Mouse (Mus musculus) kidney, adult 2 months (tissue): Measurements from ENCODE around the gene Trappc10. TPM values are rescaled to one million over a fixed set of nuclear protein-coding genes. Genes with fewer than 3 reads are reported as not detected.

ENCODE experiments used
- DNase-seq: peaks from one replicate; pipeline ENCODE4 v3.0.0; 2021
- H3K27ac ChIP-seq: fragments of 200-500 bp; 2 replicates; pipeline ENCODE4 v1.5.1; 2012; ENCODE audit warnings: low read depth, low read length, control low read depth, inconsistent platforms; ENCODE audit not compliant: insufficient read depth
- H3K27me3 ChIP-seq: fragments of 200-500 bp; replicated peaks from 2 replicates; pipeline ENCODE4 v1.6.1; 2012; ENCODE audit warnings: mild to moderate bottlenecking, moderate library complexity, low read length, inconsistent platforms; ENCODE audit not compliant: control insufficient read depth, insufficient read depth
- H3K36me3 ChIP-seq: fragments of 200-500 bp; 2 replicates; pipeline ENCODE4 v1.6.1; 2012; ENCODE audit warnings: mild to moderate bottlenecking, moderate library complexity, low read length, inconsistent platforms; ENCODE audit not compliant: control insufficient read depth, insufficient read depth
- H3K4me1 ChIP-seq: fragments of 200-500 bp; 2 replicates; pipeline ENCODE4 v1.6.1; 2011; ENCODE audit warnings: low read length; ENCODE audit not compliant: control insufficient read depth, insufficient read depth
- H3K4me3 ChIP-seq: fragments of 200-500 bp; 2 replicates; pipeline ENCODE4 v1.5.1; 2011; ENCODE audit warnings: mild to moderate bottlenecking, low read depth, low read length, control low read depth; ENCODE audit not compliant: insufficient read depth
- CTCF ChIP-seq: fragments of 200-500 bp; conservative IDR thresholded peaks from 2 replicates; pipeline ENCODE4 v1.5.1; 2011; ENCODE audit warnings: low read depth, mild to moderate bottlenecking, control low read depth, low read length, moderate library complexity, mixed read lengths; ENCODE audit not compliant: insufficient read depth, insufficient read length
- POLR2A ChIP-seq: fragments of 200-500 bp; IDR thresholded peaks from one replicate; pipeline ENCODE4 v1.6.1; 2011; ENCODE audit warnings: low read depth, low read length, control low read depth
- WGBS: fragments of 180-500 bp; shearing (Covaris S2); methylation state at CpG from one replicate; pipeline ENCODE4 v1.1.7; 2018; 5-methylcytosine and 5-hydroxymethylcytosine counted together
- polyA plus RNA-seq: library from polyadenylated mRNA; depleted of rRNA; stranded (reverse); fragments of >200 nt; gene quantifications from 2 replicates; pipeline ENCODE4 v1.2.3, GENCODE M21; 2012

The Trappc10 gene
- polyA plus RNA-seq, 1 experiment = 45.0 TPM

GRCm38 (mm10) chr10:78238926-78239325 is 5.5 kb downstream of the Trappc10 start:
- TF ChIP-seq POLR2A (no peak), CTCF (no peak)
- whole genome bisulfite sequencing = 70% methylated on average over 6 of the region's 6 CpGs
- Histone ChIP-seq H3K27ac (no peak overlapping the region), H3K4me1 (peaks cover 10% of the 10 kb centered on the region; the same call in 1 of the 2 replicates), H3K36me3 (no peaks in the 10 kb centered on the region), H3K27me3 (no peaks in the 10 kb centered on the region), H3K4me3 (no peak overlapping the region)
- DNase-seq = no peak

- TF ChIP-seq POLR2A (no peak), CTCF (no peak)
- WGBS = 92% methylated on average over 5 of the region's 5 CpGs
- no peak for DNase-seq
- H3K36me3 ChIP-seq = no peaks in the 10 kb centered on the region
- no peak overlapping the region for H3K27ac ChIP-seq
- H3K4me3 ChIP-seq = no peak overlapping the region
- peaks cover 7% of the 10 kb centered on the region; the same call in 1 of the 2 replicates for H3K4me1 ChIP-seq
- H3K27me3 ChIP-seq = no peaks in the 10 kb centered on the region
Measured at GRCm38 (mm10) chr10:78238297-78238696, 6.1 kb downstream of the Trappc10 start.

GRCm38 (mm10) chr10:78237809-78238208 is 6.6 kb downstream of the Trappc10 start:
- peaks cover 3% of the 10 kb centered on the region; the same call in 1 of the 2 replicates for H3K4me1 ChIP-seq
- 88% methylated on average over 6 of the region's 6 CpGs for WGBS
- H3K27ac ChIP-seq = no peak overlapping the region
- no peak overlapping the region for H3K4me3 ChIP-seq
- DNase-seq = no peak
- no peaks in the 10 kb centered on the region for H3K27me3 ChIP-seq
- no peak for TF ChIP-seq CTCF
- no peak for TF ChIP-seq POLR2A
- no peaks in the 10 kb centered on the region for H3K36me3 ChIP-seq

- 56% methylated on average over 8 of the region's 8 CpGs for WGBS
- H3K4me1 ChIP-seq = peaks cover 3% of the 10 kb centered on the region; the same call in 1 of the 2 replicates
- DNase-seq = no peak
- no peak overlapping the region for H3K27ac ChIP-seq
- no peaks in the 10 kb centered on the region for H3K27me3 ChIP-seq
- TF ChIP-seq CTCF (no peak), POLR2A (no peak)
- H3K36me3 ChIP-seq = no peaks in the 10 kb centered on the region
- no peak overlapping the region for H3K4me3 ChIP-seq
Measured at GRCm38 (mm10) chr10:78236885-78237629, 7.4 kb downstream of the Trappc10 start.

GRCm38 (mm10) chr10:78233756-78234155 is 10.7 kb downstream of the Trappc10 start:
- Histone ChIP-seq H3K27ac (no peak overlapping the region), H3K4me1 (peaks cover 3% of the 10 kb centered on the region; the same call in 1 of the 2 replicates), H3K4me3 (no peak overlapping the region), H3K27me3 (no peaks in the 10 kb centered on the region), H3K36me3 (no peaks in the 10 kb centered on the region; the same call in 1 of the 2 replicates)
- peak; percentile 76 for DNase-seq
- TF ChIP-seq POLR2A (no peak), CTCF (no peak)
- 64% methylated on average over 6 of the region's 6 CpGs for WGBS

- DNase-seq = peak; percentile 55
- WGBS = 81% methylated on average over 5 of the region's 5 CpGs
- TF ChIP-seq POLR2A = no peak
- TF ChIP-seq CTCF = no peak
- H3K36me3 ChIP-seq = no peaks in the 10 kb centered on the region; the same call in 1 of the 2 replicates
- H3K27me3 ChIP-seq = no peaks in the 10 kb centered on the region
- H3K27ac ChIP-seq = no peak overlapping the region
- no peak overlapping the region for H3K4me3 ChIP-seq
- H3K4me1 ChIP-seq = peaks cover 3% of the 10 kb centered on the region; the same call in 1 of the 2 replicates
Measured at GRCm38 (mm10) chr10:78233161-78233560, 11.3 kb downstream of the Trappc10 start.

- TF ChIP-seq CTCF = no peak
- no peak for TF ChIP-seq POLR2A
- 69% methylated on average over 4 of the region's 4 CpGs for whole genome bisulfite sequencing
Measured at GRCm38 (mm10) chr10:78232301-78232980, 12.0 kb downstream of the Trappc10 start.

More at GRCm38 (mm10) chr10:78232301-78232980, 12.0 kb downstream of the Trappc10 start:
- Histone ChIP-seq H3K27ac (no peak overlapping the region), H3K4me1 (peaks cover 3% of the 10 kb centered on the region; the same call in 1 of the 2 replicates), H3K27me3 (no peaks in the 10 kb centered on the region), H3K4me3 (no peak overlapping the region), H3K36me3 (no peaks in the 10 kb centered on the region; the same call in 1 of the 2 replicates)
- DNase-seq = no peak
